Mouse (Mus musculus): ENCODE measurements around the gene Sap30. TPM values are rescaled to one million over a fixed set of nuclear protein-coding genes. Genes with fewer than 3 reads are reported as not detected.

Gene Sap30
- polyA plus RNA-seq (2015; fragmentation: Nextera tagmentation; extraction: Ambion mirVana) = 20.7 and 22.9 TPM in 2 replicates

DNA sequence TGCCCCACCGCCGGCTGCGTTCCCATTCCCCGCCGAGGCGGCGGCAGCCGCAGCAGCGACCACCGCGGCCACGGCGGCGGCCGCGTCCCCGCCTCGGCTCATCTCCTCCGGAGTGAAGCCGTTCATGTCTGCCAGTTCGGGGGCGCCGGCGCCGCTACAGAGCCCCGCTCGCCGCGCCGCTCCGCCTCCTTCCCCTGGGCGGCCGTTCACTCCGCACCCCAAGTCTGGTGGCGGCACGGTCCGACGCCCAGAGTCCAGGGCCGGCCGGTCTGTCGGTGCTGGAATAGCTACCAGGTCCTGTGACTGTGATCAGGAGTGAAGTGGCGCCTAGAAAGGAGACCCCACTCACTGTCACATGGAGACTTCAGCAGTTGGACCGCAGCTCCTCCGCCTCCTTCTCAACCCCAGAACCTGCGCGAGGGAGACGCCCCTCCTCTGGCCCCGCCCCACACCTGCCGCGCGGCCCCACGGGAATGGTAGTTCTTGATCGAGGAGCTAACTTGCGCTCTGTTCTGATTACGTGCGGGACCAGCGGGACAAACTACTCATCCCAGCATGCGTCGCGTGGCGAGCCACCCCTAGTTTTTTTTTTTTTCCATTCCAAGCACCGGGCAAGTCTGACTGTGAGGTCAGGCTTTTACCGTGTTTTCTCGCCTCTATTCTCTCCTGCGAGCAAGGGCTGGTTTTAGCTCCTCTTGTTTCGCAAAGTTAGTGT is at the start of gene Sap30:
TSS of gene Sap30 (minus strand) at position 420 of the 715 bp plus-strand sequence.
- H3K27ac ChIP-seq (ENCODE audit: low read depth, low read length) = peak within 1 kb of the TSS; percentile 96
- WGBS = under 1% methylated on average over 61 of the region's 66 CpGs
- no peaks in the 10 kb centered on the region for H3K9me3 ChIP-seq (ENCODE audit: control insufficient read depth, low read length)

GRCm38 (mm10) chr8:57536167-57536566 is 48.5 kb upstream of the Sap30 start:
- Histone ChIP-seq H3K9ac (ENCODE audit: low read depth, low read length) (no peak overlapping the region), H3K9me3 (ENCODE audit: control insufficient read depth, low read length) (no peaks in the 10 kb centered on the region), H3K27ac (ENCODE audit: low read depth, low read length) (no peak overlapping the region), H3K4me2 (ENCODE audit: low read length) (no peak overlapping the region), H3K27me3 (replicated peaks; ENCODE audit: control insufficient read depth, insufficient read depth, low read length) (no peaks in the 10 kb centered on the region), H3K4me1 (ENCODE audit: control insufficient read depth, insufficient read depth, low read depth, low read length) (no peaks in the 10 kb centered on the region), H3K36me3 (ENCODE audit: control insufficient read depth, insufficient read depth, low read length) (peaks cover 3% of the 10 kb centered on the region; the same call in 1 of the 2 replicates), H3K4me3 (ENCODE audit: low read length) (no peak overlapping the region)
- ATAC-seq = no peak
- 95% methylated on average over 6 of the region's 6 CpGs for WGBS

More for the DNA sequence above, at the start of gene Sap30:
- H3K36me3 ChIP-seq (ENCODE audit: control insufficient read depth, insufficient read depth, low read length) = no peaks in the 10 kb centered on the region
- no peaks in the 10 kb centered on the region for H3K27me3 ChIP-seq (replicated peaks; ENCODE audit: control insufficient read depth, insufficient read depth, low read length)
- peak within 1 kb of the TSS; percentile 96 for H3K4me3 ChIP-seq (ENCODE audit: low read length)
- peak within 1 kb of the TSS; percentile 81 for H3K4me2 ChIP-seq (ENCODE audit: low read length)
- H3K9ac ChIP-seq (ENCODE audit: low read depth, low read length) = peak within 1 kb of the TSS; percentile 87
- H3K4me1 ChIP-seq (ENCODE audit: control insufficient read depth, insufficient read depth, low read depth, low read length) = peaks cover 6% of the 10 kb centered on the region
- peak; percentile 97 for ATAC-seq

- WGBS = 80% methylated on average over 4 of the region's 4 CpGs
- H3K4me1 ChIP-seq (ENCODE audit: control insufficient read depth, insufficient read depth, low read depth, low read length) = no peaks in the 10 kb centered on the region
- H3K9ac ChIP-seq (ENCODE audit: low read depth, low read length) = no peak overlapping the region
- ATAC-seq = no peak
- peaks cover 3% of the 10 kb centered on the region; the same call in 1 of the 2 replicates for H3K36me3 ChIP-seq (ENCODE audit: control insufficient read depth, insufficient read depth, low read length)
- no peak overlapping the region for H3K27ac ChIP-seq (ENCODE audit: low read depth, low read length)
- no peak overlapping the region for H3K4me2 ChIP-seq (ENCODE audit: low read length)
- no peaks in the 10 kb centered on the region for H3K9me3 ChIP-seq (ENCODE audit: control insufficient read depth, low read length)
- no peak overlapping the region for H3K4me3 ChIP-seq (ENCODE audit: low read length)
- H3K27me3 ChIP-seq (replicated peaks; ENCODE audit: control insufficient read depth, insufficient read depth, low read length) = no peaks in the 10 kb centered on the region
These were observed 46.8 kb upstream of the Sap30 start for GRCm38 (mm10) chr8:57534495-57534894.

- Histone ChIP-seq H3K9me3 (ENCODE audit: control insufficient read depth, low read length) (no peaks in the 10 kb centered on the region), H3K27ac (ENCODE audit: low read depth, low read length) (no peak overlapping the region), H3K4me2 (ENCODE audit: low read length) (no peak overlapping the region), H3K4me1 (ENCODE audit: control insufficient read depth, insufficient read depth, low read depth, low read length) (no peaks in the 10 kb centered on the region), H3K9ac (ENCODE audit: low read depth, low read length) (no peak overlapping the region), H3K4me3 (ENCODE audit: low read length) (no peak overlapping the region), H3K27me3 (replicated peaks; ENCODE audit: control insufficient read depth, insufficient read depth, low read length) (no peaks in the 10 kb centered on the region), H3K36me3 (ENCODE audit: control insufficient read depth, insufficient read depth, low read length) (peaks cover 3% of the 10 kb centered on the region; the same call in 1 of the 2 replicates)
- ATAC-seq = no peak
- WGBS = 98% methylated on average over 4 of the region's 4 CpGs
These were observed 45.4 kb upstream of the Sap30 start for GRCm38 (mm10) chr8:57533106-57533505.

- Histone ChIP-seq H3K9ac (ENCODE audit: low read depth, low read length) (no peak overlapping the region), H3K9me3 (ENCODE audit: control insufficient read depth, low read length) (no peaks in the 10 kb centered on the region), H3K27me3 (replicated peaks; ENCODE audit: control insufficient read depth, insufficient read depth, low read length) (no peaks in the 10 kb centered on the region), H3K4me2 (ENCODE audit: low read length) (no peak overlapping the region), H3K36me3 (ENCODE audit: control insufficient read depth, insufficient read depth, low read length) (peaks cover 3% of the 10 kb centered on the region; the same call in 1 of the 2 replicates), H3K27ac (ENCODE audit: low read depth, low read length) (no peak overlapping the region), H3K4me3 (ENCODE audit: low read length) (no peak overlapping the region), H3K4me1 (ENCODE audit: control insufficient read depth, insufficient read depth, low read depth, low read length) (no peaks in the 10 kb centered on the region)
- 67% methylated on average over 2 of the region's 2 CpGs for WGBS
- no peak for ATAC-seq
These were observed 44.6 kb upstream of the Sap30 start for GRCm38 (mm10) chr8:57532223-57532622.

- H3K4me1 ChIP-seq (ENCODE audit: control insufficient read depth, insufficient read depth, low read depth, low read length) = no peaks in the 10 kb centered on the region
- H3K9me3 ChIP-seq (ENCODE audit: control insufficient read depth, low read length) = no peaks in the 10 kb centered on the region
- H3K27me3 ChIP-seq (replicated peaks; ENCODE audit: control insufficient read depth, insufficient read depth, low read length) = no peaks in the 10 kb centered on the region
- ATAC-seq = peak; percentile 63
- WGBS = 38% methylated on average over 15 of the region's 15 CpGs
- H3K4me3 ChIP-seq (ENCODE audit: low read length) = no peak overlapping the region
- H3K27ac ChIP-seq (ENCODE audit: low read depth, low read length) = no peak overlapping the region
- H3K36me3 ChIP-seq (ENCODE audit: control insufficient read depth, insufficient read depth, low read length) = peaks cover 3% of the 10 kb centered on the region; the same call in 1 of the 2 replicates
- no peak overlapping the region for H3K9ac ChIP-seq (ENCODE audit: low read depth, low read length)
- H3K4me2 ChIP-seq (ENCODE audit: low read length) = no peak overlapping the region
These were observed 43.1 kb upstream of the Sap30 start for GRCm38 (mm10) chr8:57530666-57531349.

GRCm38 (mm10) chr8:57530238-57530637 is 42.6 kb upstream of the Sap30 start:
- no peak for ATAC-seq
- no peak overlapping the region for H3K4me2 ChIP-seq (ENCODE audit: low read length)
- no peaks in the 10 kb centered on the region for H3K27me3 ChIP-seq (replicated peaks; ENCODE audit: control insufficient read depth, insufficient read depth, low read length)
- H3K9ac ChIP-seq (ENCODE audit: low read depth, low read length) = no peak overlapping the region
- H3K4me1 ChIP-seq (ENCODE audit: control insufficient read depth, insufficient read depth, low read depth, low read length) = no peaks in the 10 kb centered on the region
- H3K36me3 ChIP-seq (ENCODE audit: control insufficient read depth, insufficient read depth, low read length) = peaks cover 3% of the 10 kb centered on the region; the same call in 1 of the 2 replicates
- 88% methylated on average over 13 of the region's 13 CpGs for WGBS
- no peak overlapping the region for H3K4me3 ChIP-seq (ENCODE audit: low read length)
- no peaks in the 10 kb centered on the region for H3K9me3 ChIP-seq (ENCODE audit: control insufficient read depth, low read length)
- no peak overlapping the region for H3K27ac ChIP-seq (ENCODE audit: low read depth, low read length)

DNA sequence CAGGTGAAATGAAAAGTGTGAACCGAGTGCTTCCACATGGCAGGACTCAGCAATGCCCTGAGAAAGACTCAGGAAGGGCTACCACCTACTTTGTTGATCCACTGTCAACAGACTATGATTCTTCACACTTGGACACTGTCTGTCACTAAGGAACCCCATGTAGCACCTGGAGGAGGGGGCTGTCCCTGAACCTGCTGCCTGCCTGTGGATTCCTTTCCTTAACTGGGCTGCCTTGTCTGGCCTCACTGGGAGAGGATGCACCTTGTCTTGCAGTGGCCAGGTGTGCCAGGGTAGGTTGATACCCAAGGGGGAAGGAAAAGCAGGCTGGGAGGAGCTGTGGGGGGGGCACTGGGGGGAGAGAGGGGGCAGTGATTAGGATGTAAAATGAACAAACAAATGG is 40.4 kb upstream of the Sap30 start:
- H3K9ac ChIP-seq (ENCODE audit: low read depth, low read length) = no peak overlapping the region
- H3K4me3 ChIP-seq (ENCODE audit: low read length) = no peak overlapping the region
- no peaks in the 10 kb centered on the region for H3K9me3 ChIP-seq (ENCODE audit: control insufficient read depth, low read length)
- H3K4me1 ChIP-seq (ENCODE audit: control insufficient read depth, insufficient read depth, low read depth, low read length) = no peaks in the 10 kb centered on the region
- H3K27me3 ChIP-seq (replicated peaks; ENCODE audit: control insufficient read depth, insufficient read depth, low read length) = no peaks in the 10 kb centered on the region
- no peaks in the 10 kb centered on the region for H3K36me3 ChIP-seq (ENCODE audit: control insufficient read depth, insufficient read depth, low read length)
- no peak for ATAC-seq
- H3K27ac ChIP-seq (ENCODE audit: low read depth, low read length) = no peak overlapping the region
- 92% methylated on average over 1 of the region's 1 CpGs for WGBS
- H3K4me2 ChIP-seq (ENCODE audit: low read length) = no peak overlapping the region

DNA sequence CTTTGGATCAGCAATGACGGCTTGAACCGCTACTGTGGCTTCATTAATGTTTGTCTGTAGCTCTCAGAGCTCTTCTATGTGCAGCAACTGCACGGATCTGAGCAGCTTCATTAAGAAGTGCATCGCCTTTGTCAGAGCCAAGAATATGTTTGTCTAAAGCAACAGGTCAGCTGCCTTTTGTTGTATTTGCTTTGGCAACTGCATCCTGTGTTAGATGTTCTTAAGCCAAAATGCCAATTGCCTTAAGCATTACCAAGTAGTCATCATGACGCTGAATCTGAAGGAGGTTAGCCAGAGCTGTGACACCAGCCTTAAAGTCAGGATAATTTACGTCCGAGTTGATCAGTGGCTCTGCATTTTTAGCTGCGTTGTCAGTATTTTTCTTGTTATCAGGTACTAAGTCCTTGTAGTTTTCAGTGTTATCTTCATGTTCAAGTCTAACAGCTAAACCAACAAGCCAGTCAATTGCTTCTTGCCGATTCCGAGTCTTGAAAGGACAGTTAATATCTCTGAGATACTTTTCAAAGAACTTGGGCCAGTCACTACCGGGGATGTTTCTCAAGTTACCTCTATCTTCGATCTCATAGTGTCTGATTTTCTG is 32.6 kb upstream of the Sap30 start:
- Histone ChIP-seq H3K4me1 (ENCODE audit: control insufficient read depth, insufficient read depth, low read depth, low read length) (no peaks in the 10 kb centered on the region), H3K4me3 (ENCODE audit: low read length) (no peak overlapping the region), H3K27ac (ENCODE audit: low read depth, low read length) (no peak overlapping the region), H3K27me3 (replicated peaks; ENCODE audit: control insufficient read depth, insufficient read depth, low read length) (no peaks in the 10 kb centered on the region), H3K4me2 (ENCODE audit: low read length) (no peak overlapping the region), H3K9me3 (ENCODE audit: control insufficient read depth, low read length) (no peaks in the 10 kb centered on the region), H3K9ac (ENCODE audit: low read depth, low read length) (no peak overlapping the region), H3K36me3 (ENCODE audit: control insufficient read depth, insufficient read depth, low read length) (no peaks in the 10 kb centered on the region)
- WGBS = 85% methylated on average over 12 of the region's 12 CpGs
- no peak for ATAC-seq
